Mouse (Mus musculus): ENCODE data around the gene C8g.
A peak's percentile ranks its signal among the peaks of the same experiment; 100 is the strongest.

C8g gene

DNA sequence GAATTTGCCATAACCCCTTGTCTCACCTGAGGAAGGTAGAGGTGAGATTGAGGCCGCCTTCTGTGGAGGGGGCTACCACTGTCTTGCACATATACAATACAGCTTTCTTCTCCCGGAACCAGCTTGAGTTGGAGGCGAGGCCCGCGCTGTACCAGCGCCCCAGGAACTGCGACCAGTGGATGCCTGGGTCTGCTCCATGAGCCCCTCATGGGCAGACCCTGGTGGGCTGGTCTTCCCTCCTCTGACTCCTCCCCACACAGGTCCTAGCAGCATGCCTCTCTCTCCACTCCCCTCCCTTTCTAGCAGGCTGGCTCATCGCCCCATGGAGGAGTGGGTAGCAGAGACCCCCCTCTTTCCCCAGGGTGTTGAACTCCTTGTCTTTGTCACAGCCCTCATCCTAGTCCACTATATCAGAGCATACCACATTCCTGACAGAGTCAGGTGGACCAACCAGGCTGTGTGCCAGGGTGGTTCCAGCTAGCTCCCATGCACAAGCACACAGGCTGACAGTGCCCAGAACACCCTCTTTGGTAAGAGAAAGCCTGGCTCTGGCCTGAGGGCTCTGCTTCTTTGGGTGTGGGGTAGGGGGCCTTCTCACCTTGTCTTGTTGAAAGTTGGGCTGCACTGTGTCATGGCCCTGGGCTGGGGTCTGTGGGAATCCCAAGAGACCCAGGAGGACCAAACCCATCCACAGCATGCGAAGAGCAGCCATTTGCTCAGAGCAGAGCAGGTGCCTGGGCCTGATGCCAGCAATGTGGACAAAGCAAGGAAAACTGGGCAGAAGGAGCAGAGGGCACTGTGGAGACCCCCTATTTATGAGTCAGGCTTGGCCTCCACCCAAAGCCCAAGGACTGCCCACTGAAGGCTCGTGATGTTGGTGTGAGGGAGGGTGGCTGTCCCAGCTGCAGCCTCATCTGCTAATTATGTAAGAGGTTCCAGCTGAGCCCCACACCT, 32.3 kb downstream of the C8g start:
- peak; percentile 61 to 62 for DNase-seq (ENCODE audit: low spot score in 2 of 2)

DNA sequence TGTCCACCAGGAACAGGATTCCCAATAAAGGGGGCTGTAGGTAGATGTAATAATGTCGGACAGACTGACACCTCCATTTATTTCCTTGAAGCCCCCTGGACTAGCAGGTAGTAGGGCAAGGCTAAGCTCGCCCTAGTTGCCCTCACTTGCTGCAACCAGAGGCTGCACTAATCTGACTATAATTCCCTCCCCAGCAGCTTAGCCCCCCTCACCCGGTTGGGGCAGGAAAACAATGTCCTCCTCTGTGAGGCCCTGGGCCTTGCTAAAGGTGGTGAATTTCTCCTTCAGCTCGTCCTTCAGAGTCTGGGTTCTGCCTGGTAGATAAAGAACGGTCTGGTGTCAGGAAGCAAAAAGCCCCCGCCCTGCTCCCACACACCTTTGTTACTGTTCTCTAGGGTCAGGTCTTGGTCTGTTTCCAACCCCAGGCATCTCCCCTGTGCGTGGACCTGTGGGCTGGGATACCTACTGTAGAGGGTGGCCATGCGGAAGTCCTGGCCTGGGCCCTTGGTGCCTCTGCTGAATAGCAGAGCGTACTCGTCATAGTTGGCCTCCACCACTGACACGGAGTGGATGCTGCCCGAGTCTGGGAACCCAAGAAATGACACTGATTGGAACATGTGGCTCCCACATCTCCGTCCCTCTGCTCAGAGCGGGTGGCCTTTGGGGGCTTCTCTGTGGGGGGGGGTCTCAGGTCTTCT, 33.8 kb downstream of the C8g start:
- no peak for DNase-seq (ENCODE audit: low spot score in 2 of 2)

DNA sequence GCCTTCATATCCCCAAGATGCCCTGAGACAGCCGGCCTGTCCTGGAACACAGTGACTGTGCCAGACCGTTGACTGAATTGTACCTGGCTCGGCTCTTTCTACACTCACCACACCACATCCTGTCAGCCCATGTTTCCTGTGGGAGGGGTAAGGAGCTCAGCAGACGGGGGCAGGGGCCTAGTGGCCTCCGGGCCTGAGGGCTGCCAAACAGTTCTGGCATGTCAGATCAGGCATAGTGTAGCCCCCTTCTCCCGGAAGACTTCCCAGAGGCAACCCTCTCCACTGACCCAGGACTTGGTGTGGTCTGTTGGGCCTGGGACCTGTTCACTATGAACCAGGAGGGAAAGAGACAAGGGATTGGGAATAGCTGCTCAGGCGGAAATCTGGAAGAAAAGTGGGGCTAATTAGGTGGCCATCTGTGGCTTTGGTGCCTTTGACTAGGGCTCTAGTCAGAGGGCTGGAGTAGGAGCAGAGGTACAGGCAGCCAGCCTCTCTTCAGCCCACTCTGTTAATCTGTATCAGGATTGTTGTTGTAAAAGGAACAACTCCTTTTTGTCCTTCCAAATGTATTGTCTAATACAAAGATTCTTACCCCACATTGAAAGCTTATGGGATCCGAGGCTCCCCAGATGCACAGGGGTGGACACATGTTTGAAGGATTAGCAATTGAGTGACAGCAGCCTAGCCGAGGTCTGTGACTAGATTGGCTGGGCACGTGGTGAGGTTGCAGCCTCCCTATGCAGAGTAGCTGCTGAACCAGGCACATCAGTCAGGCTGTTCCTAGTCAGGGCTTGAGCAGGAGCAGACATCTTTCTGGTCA, 35.5 kb downstream of the C8g start:
- DNase-seq (ENCODE audit: low spot score in 2 of 2): no peak

DNA sequence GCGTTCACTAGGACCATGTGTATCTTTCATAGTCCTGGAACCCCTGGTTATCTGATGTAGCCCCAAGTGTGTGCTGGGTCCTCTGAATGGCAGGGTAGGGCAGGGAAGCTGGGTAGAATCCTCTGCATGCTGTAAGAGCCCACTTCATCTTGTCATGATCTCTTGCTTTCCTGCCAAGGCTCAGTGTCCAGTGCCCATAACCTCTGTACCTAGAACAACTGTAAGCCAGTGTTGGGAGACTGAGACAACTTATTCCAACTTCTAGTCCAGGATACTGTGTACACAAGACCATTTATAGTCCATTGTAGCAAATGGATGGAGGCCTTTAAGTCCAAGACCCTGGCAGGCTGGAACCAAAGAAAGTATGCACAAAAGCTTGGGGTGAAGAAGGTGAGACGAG, 36.3 kb downstream of the C8g start:
- DNase-seq (ENCODE audit: low spot score in 2 of 2): no peak

DNA sequence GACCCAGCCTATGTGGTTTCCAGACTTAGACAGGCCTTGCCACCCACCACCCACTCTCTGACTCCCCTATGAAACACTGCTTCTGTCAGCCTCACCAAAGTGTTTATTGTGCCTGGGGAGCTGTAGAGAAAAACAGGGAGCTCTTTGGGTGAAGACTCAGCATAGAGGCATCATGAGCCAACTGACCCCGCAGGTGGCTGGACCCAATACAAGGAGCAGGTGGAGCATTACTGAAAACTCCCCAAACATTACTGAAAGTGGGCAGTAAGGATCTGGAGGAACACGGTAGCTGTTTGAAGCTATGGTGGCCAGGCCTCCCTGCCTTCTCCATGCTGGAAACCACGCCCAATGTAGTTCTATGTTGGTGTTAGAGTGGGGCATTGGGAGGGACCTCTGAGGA, 37.9 kb downstream of the C8g start:
- DNase-seq (ENCODE audit: low spot score in 2 of 2): no peak

DNA sequence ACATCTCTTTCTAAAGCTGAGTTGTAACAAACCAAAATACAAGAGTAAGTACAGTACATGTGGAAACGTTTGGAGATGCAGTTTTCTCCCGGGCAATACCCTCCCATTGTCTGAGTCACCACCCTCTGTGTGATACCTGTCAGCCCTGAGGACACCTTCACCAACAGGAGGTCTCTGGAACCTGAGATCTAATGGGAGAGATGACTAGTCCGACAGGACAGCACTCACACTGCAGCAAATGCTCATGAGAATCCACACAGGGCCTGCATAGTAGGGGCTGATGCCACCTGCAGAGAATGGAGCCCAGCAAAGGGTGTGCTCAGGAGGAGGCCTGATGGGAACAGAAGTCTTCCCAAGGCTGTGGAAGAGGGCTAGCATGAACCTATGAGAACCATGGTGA, 40.1 kb downstream of the C8g start:
- DNase-seq (ENCODE audit: low spot score in 2 of 2): peak in 1 of 2 experiments; percentile 28

DNA sequence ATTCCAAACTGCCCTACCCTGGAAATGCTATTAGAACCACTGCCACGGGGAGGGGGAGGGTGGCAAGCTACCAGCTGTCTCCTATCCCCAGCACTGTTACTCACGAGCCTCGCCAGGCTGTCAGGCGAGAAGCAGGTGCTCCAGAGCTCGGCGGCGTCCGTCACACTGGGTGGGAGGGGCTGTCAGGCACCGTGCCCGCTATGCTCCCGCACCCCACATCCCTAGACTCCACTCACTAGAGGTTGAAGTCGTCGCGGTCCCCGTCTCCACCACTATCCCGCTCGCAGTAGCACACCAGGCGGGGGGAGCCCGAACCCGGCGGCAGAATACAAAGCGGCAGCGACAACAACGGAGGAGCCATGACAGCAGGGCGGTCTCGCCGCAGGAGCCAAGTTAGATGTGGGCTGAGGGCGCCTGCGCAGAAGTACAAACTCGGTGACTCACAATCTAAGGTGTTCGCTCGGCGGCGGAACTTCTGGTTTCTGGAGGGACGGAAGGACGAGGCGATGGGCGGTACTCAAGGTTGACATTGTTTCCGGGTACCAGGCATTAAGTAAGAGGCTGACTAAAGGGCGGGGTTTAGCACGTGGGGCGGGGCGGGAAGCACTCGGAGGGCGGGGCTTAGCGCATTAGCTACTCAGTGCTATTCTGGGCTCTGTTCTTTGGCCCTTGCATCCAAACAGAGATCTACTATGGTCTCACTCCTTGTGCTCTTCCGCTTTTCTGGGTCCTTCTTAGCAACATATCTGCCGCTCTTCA, 40.8 kb downstream of the C8g start, which contains the start of gene Paxx:
Gene Paxx (minus strand): TSS at position 544 of the 759 bp plus-strand sequence.
- peak; percentile 96 to 97 for DNase-seq (ENCODE audit: low spot score in 2 of 2)

DNA sequence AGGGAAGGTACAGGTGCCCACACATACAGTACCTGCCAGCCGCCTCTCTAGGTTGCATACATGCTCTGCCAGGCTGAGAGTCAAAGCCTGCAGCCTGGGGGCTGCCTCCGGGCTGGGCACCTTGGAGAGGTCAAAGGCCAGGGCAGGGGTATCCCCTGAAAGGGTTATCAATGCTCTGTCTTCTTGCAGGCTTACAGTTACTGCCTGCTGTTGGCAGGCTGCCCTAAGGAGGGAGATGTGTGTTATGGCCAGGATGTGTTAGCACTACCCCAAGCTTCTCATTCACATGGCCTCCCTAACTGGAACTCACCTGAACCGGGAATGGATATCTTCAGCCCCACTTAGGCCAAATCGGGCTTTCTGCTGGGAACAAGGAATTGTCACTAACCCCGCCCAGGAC, 41.4 kb downstream of the C8g start:
- DNase-seq (ENCODE audit: low spot score in 2 of 2): peak; percentile 61 to 67

DNA sequence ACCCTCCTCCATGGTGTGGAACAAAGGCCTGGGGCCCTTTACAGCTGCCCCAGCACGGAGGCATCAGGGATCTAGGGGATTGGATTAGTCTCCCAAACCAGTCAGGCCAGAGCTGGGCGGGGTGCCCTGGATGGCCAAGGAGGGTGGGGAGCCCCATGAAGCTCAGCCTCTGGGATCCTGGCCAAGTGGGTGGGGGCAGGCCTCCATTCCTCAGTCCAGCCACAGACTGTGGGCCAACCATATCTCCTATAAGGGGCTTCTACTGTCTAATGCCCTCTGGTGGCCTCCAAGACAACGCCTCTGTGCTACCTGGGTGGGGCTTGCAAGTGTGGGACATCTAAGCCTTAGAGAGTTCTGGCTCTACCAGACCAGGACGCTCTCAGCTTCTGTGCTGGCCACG, 42.6 kb downstream of the C8g start:
- DNase-seq (ENCODE audit: low spot score in 2 of 2): peak in 1 of 2 experiments; percentile 46

DNA sequence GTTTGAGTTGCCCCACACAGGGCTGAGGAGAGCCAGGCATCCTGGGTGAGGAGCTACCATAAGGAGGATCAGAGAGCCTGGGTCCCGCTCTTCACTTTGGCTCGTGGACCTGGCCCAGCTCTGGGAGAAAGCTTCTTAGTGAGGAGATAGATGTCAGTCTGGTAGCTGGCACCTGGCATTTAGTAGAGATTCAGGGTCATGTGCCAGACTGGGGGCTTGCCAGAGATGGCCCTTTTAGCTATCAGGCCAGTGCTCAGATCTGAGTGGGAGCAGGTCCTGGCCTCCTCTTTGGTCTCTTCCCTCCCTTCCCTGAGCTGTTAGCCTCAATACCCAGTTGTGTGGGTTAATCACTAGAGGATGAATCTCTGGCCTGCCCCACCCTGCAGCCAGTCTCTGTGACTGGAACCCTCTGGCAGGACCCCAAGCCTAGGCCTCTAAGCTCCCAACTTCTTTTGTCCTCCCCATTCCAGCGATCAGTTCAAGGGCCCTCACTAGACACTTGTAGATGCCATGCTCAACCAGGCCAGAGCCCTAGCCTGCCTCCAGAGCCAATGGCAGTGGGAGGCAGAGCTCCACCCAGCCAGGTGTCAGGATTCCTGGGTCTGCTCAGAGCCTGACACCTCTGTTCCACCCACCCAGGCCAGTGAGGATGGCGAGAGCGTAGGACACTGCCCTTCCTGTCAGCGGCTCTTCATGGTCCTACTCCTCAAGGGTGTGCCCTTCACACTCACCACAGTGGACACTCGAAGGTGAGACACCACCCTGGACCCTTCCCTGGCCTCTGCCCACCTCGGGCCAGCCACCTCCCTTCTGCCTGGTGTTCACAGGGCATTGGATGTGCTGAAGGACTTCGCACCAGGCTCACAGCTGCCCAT, 44.3 kb downstream of the C8g start:
- DNase-seq (ENCODE audit: low spot score in 2 of 2): peak in 1 of 2 experiments; percentile 33

DNA sequence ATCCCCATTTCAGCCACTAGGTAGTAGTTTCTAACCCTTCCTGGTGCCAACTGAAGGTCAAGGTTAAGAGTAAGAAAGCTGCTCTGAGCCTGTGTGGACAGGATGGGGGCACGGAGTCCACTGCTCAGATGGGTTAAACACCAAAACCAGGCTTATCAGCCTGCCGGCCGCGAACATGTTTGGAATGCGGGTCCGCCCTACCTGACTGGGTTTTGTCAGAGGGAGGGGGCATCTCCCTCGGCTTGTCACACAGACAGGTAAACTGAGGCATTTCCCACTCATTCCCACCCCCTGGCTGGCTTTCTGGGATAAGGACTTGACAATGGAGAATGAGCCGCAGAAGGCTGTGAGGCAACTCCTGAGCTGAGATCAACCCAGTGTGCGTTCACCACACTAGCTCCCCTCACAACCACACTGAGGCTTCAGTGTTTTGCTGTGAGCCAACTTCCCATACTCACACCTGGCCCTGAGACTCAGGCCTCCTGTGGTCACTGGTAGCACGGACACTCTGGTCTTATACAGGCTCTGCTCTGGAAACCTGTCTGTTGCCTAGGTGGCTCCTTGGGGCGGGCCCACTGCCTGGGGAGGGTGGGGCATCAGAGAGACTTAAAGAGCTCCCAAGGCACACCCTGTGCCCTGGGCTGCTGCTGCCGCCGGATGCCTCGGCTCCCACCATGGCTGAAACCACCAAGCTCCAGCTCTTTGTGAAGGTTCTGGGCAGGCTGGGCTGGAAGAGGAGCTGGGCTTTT, 45.1 kb downstream of the C8g start, which contains the start of gene Clic3:
Gene Clic3 (plus strand): TSS at position 634 of the 749 bp plus-strand sequence.
- DNase-seq (ENCODE audit: low spot score in 2 of 2): no peak

DNA sequence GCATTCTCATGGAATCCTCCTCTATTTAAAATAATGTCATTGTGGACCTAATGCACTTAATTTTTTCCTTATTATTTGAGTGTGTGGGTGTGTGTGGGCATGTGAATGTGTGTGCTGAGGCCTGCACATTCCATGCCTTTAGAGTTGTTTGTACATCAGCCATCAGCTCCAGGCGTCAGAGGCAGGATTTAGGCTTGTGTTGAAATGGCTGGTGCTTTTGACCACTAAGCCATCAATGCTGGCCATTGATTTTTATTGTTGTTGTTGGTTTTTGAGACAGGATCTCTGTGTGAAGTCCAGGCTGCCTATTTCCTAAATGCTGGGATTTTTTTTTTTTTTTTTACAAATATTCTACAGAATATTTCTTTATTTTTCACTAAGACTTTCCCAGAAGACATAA, 48.6 kb downstream of the C8g start:
- no peak for DNase-seq (ENCODE audit: low spot score in 2 of 2)

DNA sequence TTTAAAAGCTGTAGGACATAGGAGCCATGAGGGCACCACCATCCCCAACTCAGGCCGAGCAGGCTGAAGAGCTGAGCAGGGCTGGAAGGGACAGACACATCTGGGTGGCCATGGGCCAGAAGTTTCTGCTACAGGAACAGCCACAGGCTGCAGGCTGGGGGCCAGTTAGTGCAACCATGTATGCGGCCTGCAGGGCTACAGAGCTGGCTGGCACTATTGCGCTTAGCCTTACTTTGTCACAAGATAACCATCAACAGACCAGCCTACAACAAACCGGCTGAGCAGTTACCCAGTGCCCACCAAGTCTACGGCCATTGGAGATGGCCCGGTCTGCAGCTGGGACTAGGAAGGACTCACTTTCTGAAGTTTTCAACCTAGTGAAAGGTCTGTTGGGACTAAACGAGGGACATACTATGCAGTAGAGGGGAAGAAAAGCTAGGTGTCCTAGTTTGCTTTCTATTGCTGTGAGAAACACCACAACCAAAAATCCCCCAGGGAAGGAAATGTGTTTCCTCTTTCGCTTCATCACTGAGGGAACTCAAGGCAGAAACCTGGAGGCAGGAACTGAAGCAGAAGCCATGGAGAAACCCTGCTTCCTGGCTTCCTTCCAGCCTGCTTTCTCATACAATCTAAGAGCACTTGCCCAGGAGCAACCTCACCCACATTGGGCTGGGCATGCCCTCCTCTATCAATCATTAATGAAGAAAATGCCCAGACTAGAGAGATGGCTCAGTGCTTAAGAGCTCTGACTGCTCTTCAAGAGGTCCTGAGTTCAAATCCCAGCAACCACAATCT, 50.5 kb downstream of the C8g start:
- no peak for DNase-seq (ENCODE audit: low spot score in 2 of 2)

Data from right cerebral cortex, postnatal 10 days (tissue).